Mouse (Mus musculus) E14TG2a.4 (cell line): ENCODE measurements around the gene Uhrf1bp1.

ENCODE experiments used
- CTCF ChIP-seq: conservative IDR thresholded peaks from 2 replicates; pipeline ENCODE4 v1.5.1; 2014; ENCODE audit warnings: low read length
- POU5F1 ChIP-seq: IDR thresholded peaks from 2 replicates; pipeline ENCODE4 v1.6.1; 2014; ENCODE audit warnings: low read length, borderline replicate concordance

- TF ChIP-seq CTCF (no peak), POU5F1 (no peak)
Measured at GRCm38 (mm10) chr17:27874510-27874909, 18.3 kb downstream of the Uhrf1bp1 start.
